Comparison of ENCODE assay signal across 16 mouse cellular contexts in genomic region chr15:95820678-95821077, GRCm38 (mm10).
"Had no signal": no experiment of that assay in that cellular context is flagged by ENCODE, and none has a peak within 500 bp of the region (broad histone marks: within the 10 kb centered on the region; RNA-seq: fewer than 3 reads in every experiment).

No protein-coding gene starts in this region.

- H3K4me2 ChIP-seq: limb, embryonic 12.5 days; limb, embryonic 15.5 days; liver, embryonic 11.5 days; lung, embryonic 14.5 days; midbrain, embryonic 13.5 days had no signal

- H3K9me3 ChIP-seq: limb, embryonic 12.5 days; limb, embryonic 15.5 days; midbrain, embryonic 13.5 days had no signal

- H3K4me3 ChIP-seq: limb, embryonic 12.5 days; limb, embryonic 15.5 days; midbrain, embryonic 13.5 days had no signal

- DNase-seq: kidney, adult 9 months; kidney, postnatal 14 days; kidney, postnatal 4 days; layer of hippocampus, adult 9-11 months; layer of hippocampus, postnatal 36 days; liver, postnatal 0 days; lung, embryonic 14.5 days; thymus, adult 18-20 months; thymus, postnatal 36 days had no signal

- ATAC-seq: liver, postnatal 0 days; lung, postnatal 0 days; midbrain, embryonic 13.5 days had no signal

- H3K27ac ChIP-seq: limb, embryonic 12.5 days; limb, embryonic 15.5 days; liver, embryonic 14.5 days; midbrain, embryonic 13.5 days; stomach, postnatal 0 days had no signal

- H3K9ac ChIP-seq: limb, embryonic 12.5 days; limb, embryonic 15.5 days; liver, embryonic 14.5 days; liver, postnatal 0 days; lung, embryonic 14.5 days; midbrain, embryonic 13.5 days had no signal

- H3K27me3 ChIP-seq: limb, embryonic 12.5 days; limb, embryonic 15.5 days; midbrain, embryonic 13.5 days had no signal
